Mouse (Mus musculus) hematopoietic stem cell, adult 5-6 weeks (primary cell): ENCODE data around the gene Metrn. TPM values are rescaled to one million over a fixed set of nuclear protein-coding genes. Genes with fewer than 3 reads are reported as not detected.
"Not testable (repeated sequence)": the region's sequence is repeated elsewhere in the genome, so short reads cannot be mapped to it uniquely, and the experiment has no call there.

Source experiments
- ATAC-seq, 2 experiments: fragments of 125-278 bp in 1 of 2; replicated peaks in 1 of 2; 2 replicates each; pipeline ENCODE4 v1.8.0; 2016 to 2017; ENCODE audit warnings: inconsistent platforms in 2 of 2, mild to moderate bottlenecking in 2 of 2, moderate number of reproducible peaks in 2 of 2, low read depth in 1 of 2, moderate TSS enrichment in 1 of 2; ENCODE audit not compliant: low FRiP score in 2 of 2, poor library complexity in 2 of 2, severe bottlenecking in 2 of 2, insufficient read depth in 1 of 2, low TSS enrichment in 1 of 2
- total RNA-seq: library from RNA; stranded (forward); fragments of 172-1452, 232-1000 nt; gene quantifications from 2 replicates; pipeline ENCODE4 v1.2.3, GENCODE M21; 2017

Gene Metrn
- total RNA-seq, 1 experiment from 2014 or later: 24.9 TPM

GRCm38 (mm10) chr17:25818851-25819780 is 22.2 kb upstream of the Metrn start:
- ATAC-seq: 0 out of 4 replicates have a peak, but pooled peaks of 1 of the 2 experiments have one; percentile 22

DNA sequence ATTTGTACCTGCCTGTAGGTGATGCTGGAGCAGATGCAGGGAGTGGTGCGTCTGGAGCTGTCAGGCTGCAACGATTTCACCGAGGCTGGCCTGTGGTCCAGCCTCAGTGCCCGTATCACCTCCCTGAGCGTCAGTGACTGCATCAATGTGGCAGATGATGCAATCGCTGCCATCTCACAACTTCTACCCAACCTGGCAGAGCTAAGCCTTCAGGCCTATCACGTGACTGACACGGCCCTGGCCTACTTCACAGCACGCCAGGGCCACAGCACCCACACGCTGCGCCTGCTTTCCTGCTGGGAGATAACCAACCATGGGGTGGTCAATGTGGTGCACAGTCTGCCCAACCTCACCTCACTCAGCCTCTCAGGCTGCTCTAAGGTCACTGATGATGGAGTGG is 20.7 kb upstream of the Metrn start:
- no peak for ATAC-seq

DNA sequence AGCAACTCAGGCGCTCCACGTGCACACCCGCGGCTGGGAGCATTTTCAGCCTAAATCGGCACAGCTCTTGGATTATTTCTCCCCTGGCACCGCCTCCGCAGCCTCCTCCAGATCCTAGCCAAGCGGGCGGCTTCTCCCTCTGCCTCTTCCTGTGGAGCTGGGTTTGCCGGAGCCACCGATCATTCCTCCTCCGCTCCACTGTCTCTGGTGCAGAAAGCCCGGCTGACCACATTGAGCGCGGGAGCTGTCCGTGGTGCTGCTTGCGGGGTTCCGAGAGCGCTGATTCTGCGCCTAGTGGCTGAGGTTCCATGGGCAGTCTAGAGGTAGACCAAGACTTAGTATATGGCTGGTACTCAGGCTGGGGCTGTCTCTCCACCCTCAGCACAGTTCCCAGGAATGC is 16.5 kb upstream of the Metrn start:
- peak; percentile 75 to 88 for ATAC-seq

DNA sequence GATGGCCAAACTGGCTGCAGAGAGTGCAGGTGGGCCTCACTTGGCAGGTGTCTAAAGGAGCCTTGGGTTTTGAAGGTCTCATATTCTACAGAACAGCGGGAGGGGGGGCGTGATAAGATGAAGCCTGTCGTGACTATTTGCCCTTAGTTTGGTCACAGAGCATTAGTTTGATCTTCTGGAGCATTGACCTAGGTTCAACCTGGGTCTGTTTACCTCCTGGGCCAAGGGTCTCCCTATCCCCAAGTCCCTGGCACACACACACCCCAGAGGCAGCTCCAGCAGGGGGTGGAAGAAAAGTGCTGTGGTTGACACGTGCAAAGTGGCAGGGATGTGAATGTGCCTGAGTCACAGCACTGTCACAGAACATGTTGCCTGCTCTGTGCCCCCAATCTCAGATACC is 14.0 kb upstream of the Metrn start:
- no peak for ATAC-seq

DNA sequence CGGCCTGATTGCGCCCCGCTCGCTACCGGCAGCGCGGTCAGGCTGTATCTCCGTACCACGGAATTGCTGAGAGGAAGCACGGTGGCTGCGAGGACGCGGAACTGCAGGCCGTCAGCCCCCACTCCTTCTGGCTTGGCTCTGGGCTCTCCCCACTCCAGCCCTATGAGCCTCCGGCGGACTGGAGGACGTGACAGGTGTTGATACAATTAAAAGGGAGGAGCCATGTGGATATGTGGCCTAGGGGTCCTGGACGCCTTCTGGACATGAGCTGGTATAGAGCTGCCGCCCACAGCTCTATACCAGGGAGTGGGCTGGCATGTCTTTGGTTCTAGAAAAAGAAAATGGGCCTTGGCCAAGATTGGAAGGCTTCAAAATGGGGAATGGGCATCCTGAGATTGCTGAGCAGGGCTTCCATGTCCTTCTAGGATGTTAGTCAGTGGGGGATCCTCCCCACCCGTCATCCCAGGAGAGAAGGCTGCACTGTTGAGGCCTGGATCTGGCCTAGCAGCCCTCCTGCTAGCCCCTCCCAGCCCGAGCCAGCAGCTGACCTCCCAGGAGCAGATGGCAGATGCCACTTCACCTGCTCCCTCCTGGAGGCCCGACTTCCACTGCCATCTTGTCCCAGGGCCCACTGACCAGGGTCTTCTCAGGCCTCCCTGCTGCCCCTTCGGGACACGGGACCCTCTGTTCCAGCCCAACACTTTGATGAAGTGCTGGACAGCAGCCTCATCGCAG is 12.8 kb upstream of the Metrn start:
- ATAC-seq: no peak

DNA sequence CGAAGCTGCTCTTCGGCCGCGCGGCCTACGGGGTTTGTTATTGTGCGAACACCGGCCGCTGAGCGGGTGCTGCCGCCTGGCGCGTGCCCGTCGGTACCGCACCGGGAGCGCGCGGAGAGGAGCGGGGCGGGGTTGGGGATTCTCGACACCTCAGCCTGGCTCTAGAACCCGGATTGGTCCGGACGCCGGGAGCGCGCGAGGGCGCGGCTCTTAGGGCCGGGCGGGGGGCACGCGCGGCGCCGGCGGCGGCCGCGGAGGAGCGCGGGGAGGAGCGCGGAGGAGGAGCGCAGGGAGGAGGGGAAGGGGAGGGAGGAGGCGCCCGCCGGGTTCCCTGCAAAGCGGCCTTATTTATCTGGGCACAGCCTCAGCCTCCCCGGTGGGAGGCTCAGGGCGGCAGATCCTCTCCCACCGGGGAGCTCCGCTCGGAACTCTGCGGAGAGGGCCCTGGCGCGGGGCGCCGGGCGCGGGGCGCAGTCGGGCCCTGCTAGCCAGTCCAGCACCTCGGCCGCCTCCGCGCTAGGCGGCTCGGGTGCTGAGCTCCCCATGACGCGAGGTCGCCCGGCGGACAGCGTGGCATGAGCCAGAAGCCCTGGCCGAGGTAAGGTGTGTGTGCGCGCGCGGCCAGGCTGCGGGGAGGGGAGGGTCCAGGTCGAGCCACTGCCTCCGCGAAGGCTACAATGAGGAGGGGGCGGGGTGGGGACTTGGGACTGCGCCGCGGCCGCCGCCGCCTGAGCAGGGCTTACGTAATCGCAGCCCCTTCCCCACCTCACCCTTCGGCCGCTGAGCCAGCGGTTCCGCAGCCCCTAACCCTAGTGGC is 12.1 kb upstream of the Metrn start, which contains the start of gene Fbxl16:
Fbxl16 (plus strand) TSS at position 297 of the 817 bp plus-strand sequence.
- ATAC-seq: no peak

DNA sequence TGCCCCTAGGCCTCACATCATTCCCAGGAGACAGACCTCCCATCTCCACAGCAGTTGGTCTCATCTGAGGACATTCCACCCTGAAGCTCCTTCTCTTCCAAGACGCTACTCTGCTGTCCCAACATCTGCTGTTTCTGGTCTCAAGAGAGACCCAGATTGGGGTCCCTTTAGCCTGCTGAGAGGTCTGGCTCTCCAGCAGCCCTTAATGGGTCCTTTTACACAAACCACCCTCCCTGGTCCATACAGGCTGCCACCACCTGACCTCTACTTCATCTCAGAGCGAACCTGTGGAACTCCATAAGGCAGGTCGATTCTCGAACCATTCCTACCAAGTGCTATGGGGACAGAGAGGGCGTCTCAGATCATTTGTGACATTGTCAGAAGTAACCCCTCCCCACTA is 11.1 kb upstream of the Metrn start:
- ATAC-seq: no peak

- ATAC-seq: not testable (repeated sequence)
Measured at GRCm38 (mm10) chr17:25807452-25807851, 10.5 kb upstream of the Metrn start.

DNA sequence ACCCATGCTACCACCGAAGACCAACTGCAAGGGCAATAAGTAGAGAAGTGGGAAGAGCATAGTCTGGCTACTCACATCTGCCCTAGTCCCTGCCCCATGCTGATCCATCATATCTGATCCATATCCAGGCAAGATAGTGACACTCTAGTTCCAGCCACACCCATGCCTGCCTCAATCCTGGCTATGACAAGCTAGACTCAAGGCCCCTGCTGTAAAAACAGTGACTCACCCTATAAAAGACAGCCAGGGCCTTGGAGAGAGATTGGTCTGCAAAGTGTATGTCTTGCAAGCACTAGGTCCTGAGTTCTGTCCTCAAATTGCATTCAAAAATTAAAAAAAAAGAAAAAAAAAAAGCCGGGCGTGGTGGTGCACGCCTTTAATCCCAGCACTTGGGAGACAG is 9.6 kb upstream of the Metrn start:
- no peak for ATAC-seq

DNA sequence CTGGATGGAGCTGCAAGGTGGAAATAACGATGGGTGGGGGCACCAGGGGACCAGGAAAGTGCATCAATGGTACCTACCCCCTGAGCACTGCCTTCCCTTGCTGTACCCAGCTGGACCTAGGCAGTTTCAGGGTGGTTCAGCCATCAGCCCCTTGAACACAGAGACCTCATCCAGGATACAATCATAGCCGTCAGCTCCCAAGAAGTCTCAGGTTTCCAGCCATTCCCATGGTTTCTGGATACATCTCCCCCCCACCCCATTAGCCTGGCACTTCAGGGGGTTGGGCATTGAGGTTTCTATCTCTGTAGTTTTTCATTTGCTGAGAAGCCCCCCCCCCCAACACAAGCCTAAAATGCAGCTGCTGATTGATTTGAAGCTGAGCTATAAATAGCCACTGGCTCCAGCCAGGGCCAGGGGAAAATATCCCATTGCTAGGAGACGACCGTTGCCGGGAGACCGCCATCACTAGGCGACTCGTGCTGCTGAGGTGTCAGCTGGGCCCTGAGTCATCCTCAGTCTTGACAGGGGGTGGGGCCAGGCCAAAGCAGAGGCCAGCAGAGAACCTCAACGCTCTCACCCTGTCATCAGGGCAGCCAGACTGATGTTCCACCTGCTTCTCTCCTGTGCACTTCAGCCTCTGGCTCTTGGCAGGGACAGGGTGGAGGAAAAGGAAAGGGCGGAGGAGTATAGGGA is 6.0 kb upstream of the Metrn start:
- no peak for ATAC-seq

DNA sequence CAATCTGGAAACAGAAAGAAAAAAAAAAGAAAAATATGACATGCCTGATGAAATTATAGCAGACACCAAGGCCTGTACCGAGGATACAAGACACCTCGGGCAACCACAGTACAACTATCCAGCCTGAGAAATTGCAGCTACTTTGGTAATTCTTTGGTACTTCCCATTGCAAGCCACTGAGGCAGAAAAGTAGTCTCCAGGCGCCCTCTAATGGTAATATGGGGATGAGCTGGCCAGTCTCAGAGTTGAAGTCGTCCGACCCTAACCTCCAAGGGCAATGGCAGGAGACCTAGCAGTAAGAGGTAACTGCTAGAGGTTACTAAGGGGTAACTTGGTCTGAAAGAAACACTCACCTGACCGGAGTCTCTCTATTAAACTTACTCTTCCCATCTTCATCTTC is 4.1 kb upstream of the Metrn start:
- ATAC-seq: peak; percentile 81 to 83

DNA sequence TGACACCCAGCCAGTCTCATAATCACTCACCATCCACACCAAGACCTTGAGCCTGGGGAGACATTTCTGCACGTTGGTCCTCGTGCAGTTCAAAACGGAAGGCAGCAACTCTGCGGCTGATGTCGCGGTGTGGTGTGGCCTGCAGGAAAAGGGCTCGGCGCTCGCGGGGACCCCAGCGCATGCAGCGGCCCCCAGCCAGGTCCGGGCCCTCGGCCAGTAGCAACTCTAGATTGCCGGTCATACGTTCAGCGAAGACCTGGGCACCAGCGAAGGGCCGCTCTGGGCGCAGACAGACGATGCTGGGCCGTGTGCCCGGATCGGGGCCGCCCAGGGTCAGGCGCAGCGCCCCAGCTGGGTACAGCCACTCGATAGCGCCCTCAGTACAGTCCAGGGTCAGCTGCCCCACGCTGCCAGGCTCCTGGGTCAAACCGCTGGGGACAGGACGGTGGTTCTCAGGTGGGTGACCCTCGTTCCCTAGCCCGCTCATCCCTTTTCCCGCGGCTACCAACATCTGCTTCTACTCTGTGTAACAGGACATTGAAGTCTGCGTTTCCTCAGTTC is 645 bp downstream of the Metrn start:
- ATAC-seq: no peak

DNA sequence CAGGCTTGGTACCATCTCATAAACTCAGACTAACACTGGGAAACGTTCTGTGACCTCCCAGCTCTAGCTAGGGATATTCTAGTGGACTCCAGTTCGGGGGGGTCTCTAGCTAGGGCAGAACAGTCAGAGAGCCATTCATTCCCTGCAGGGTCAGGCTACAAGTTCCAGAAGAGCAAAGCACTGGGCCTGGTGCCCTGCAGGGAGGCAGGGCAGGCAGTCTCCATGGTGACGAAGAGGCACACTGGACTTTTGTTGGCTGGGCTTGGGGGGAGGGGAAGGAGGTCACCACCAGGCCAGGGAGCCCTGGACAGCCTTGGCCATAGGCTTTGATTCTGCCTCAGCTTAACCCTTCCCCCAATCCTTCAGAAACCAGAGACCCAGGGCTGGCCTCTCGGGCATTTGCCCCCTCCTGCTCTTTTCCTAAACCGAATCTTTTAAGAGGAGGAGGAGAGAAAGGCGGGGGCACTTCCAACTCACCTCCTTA is 1.3 kb downstream of the Metrn start, which contains the start of gene AC134908.4:
AC134908.4 (minus strand) TSS at position 51 of the 484 bp plus-strand sequence.
- ATAC-seq: no peak

DNA sequence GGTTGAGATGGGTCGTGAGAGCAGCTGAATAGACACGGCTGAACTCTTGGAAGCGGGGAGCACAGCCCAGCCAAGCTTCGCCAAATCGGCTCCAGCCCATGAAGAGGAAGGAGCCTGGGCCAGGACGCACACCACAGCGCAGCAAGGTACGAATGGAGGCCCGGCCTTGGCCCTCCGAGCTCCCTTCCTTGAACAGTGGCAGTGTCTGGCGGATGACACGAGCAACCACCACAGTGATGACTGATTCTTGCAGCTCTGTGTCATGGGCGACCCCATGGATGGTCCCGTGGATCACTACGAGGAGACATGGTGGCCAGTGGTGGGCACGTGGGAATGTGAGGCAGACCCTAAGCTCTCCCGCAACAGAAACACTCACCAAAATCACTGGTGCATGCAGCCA is 1.9 kb downstream of the Metrn start:
- ATAC-seq: no peak

DNA sequence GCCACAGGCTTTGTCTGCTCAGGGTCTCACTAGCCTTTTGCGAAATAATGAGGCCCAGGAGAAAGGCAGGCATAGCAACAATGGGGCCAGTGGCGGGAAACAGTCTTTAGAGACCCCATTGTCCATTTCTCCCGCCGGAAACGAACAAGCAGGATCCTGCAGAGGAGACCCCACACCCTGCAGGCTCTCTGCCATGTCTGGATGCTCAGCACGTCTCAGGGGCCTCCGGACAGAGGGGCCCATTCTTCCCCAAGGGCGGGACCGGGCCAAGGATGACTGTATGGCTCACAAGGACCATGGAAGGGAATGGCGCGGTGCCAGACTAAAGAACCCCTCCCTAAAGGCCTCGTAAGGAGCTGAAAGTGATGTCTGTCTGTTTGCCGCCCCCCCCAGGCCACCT is 2.7 kb downstream of the Metrn start:
- no peak for ATAC-seq

GRCm38 (mm10) chr17:25792615-25793014 is 4.3 kb downstream of the Metrn start, which contains the start of gene Fam173a:
Gene Fam173a (minus strand): TSS chr17:25792901.
- ATAC-seq: peak; percentile 36 to 62
